Mouse (Mus musculus) liver, embryonic 14.5 days (tissue): Measurements from ENCODE around the gene Zfp84.

ENCODE experiments used
- CTCF ChIP-seq: IDR thresholded peaks from 2 replicates; pipeline ENCODE4 v1.5.1; 2016; ENCODE audit warnings: antibody characterized with exemption, low read depth, control low read depth
- EP300 ChIP-seq: IDR thresholded peaks from 2 replicates; pipeline ENCODE4 v1.6.1; 2016; ENCODE audit warnings: antibody characterized with exemption, low read depth

GRCm38 (mm10) chr7:29768090-29768900, at the start of gene Zfp84:
- TF ChIP-seq CTCF (peak; percentile 24; the same call in 1 of the 2 replicates), EP300 (no peak; the same call in 1 of the 2 replicates)
